Mouse (Mus musculus) lung, postnatal 0 days (tissue): Measurements from ENCODE around the gene Akap2.

Source experiments
- CTCF ChIP-seq: IDR thresholded peaks from 2 replicates; pipeline ENCODE4 v1.5.1; 2016; ENCODE audit warnings: antibody characterized with exemption, mild to moderate bottlenecking
- EP300 ChIP-seq: IDR thresholded peaks from 2 replicates; pipeline ENCODE4 v1.6.1; 2016; ENCODE audit warnings: antibody characterized with exemption, mild to moderate bottlenecking, control low read depth

- TF ChIP-seq EP300, result no peak
- no peak for TF ChIP-seq CTCF
These were observed 29.3 kb upstream of the Akap2 start for GRCm38 (mm10) chr4:57688131-57688530.
